Mouse (Mus musculus) CH12.LX (cell line): Measurements from ENCODE around the gene Naxe. TPM values are rescaled to one million over a fixed set of nuclear protein-coding genes. Genes with fewer than 3 reads are reported as not detected.

ENCODE experiments used
- DNase-seq: peaks from one replicate; pipeline ENCODE4 v3.0.0-alpha.2; 2013; ENCODE audit errors: extremely low read depth
- H3K27ac ChIP-seq: 2 replicates; pipeline ENCODE4 v1.5.1; 2012; ENCODE audit warnings: low read depth, mild to moderate bottlenecking, control low read depth, moderate library complexity; ENCODE audit not compliant: insufficient read depth
- H3K27me3 ChIP-seq: replicated peaks from 2 replicates; pipeline ENCODE3; 2012; ENCODE audit warnings: inconsistent platforms
- H3K36me3 ChIP-seq, 2 experiments: replicated peaks in 1 of 2; 2 replicates each; pipeline versions ENCODE3 to v1.6.1; 2012; ENCODE audit warnings: inconsistent platforms in 1 of 2, low read length in 1 of 2, mild to moderate bottlenecking in 1 of 2, mixed read lengths in 1 of 2, moderate library complexity in 1 of 2; ENCODE audit not compliant: control insufficient read depth in 1 of 2, insufficient read depth in 1 of 2
- H3K4me1 ChIP-seq, 2 experiments: 2 replicates each; pipeline ENCODE4 v1.6.1; 2012; ENCODE audit warnings: inconsistent platforms in 1 of 2, moderate library complexity in 1 of 2; ENCODE audit not compliant: insufficient read depth in 2 of 2, control insufficient read depth in 1 of 2
- H3K4me2 ChIP-seq: 2 replicates; pipeline ENCODE4 v1.6.1; 2012; ENCODE audit warnings: low read depth, mild to moderate bottlenecking, control low read depth; ENCODE audit not compliant: poor library complexity, insufficient read depth, severe bottlenecking
- H3K4me3 ChIP-seq, 3 experiments: fragments of 150-350 bp in 1 of 3; sonication (generic) in 1 of 3; replicated peaks in 1 of 3; 2 replicates each; pipeline versions ENCODE3 to v1.5.1; 2011 to 2012; ENCODE audit warnings: low read depth in 2 of 3, low read length in 2 of 3, mild to moderate bottlenecking in 2 of 3, moderate library complexity in 2 of 3, control low read depth in 1 of 3, improper control_type of control experiment in 1 of 3, inconsistent platforms in 1 of 3, mixed read lengths in 1 of 3; ENCODE audit not compliant: poor library complexity in 1 of 3
- H3K79me2 ChIP-seq: replicated peaks from 2 replicates; pipeline ENCODE4 v1.6.1; 2012; ENCODE audit warnings: mild to moderate bottlenecking, moderate library complexity; ENCODE audit not compliant: control insufficient read depth, poor library complexity, insufficient read depth, severe bottlenecking; ENCODE audit errors: extremely low read depth
- H3K9ac ChIP-seq: 2 replicates; pipeline ENCODE4 v1.6.1; 2012; ENCODE audit warnings: low read depth, mild to moderate bottlenecking, control low read depth, moderate library complexity; ENCODE audit not compliant: insufficient read depth
- H3K9me3 ChIP-seq: replicated peaks from 2 replicates; pipeline ENCODE3; 2012; ENCODE audit warnings: low read length, inconsistent platforms, mixed read lengths
- BHLHE40 ChIP-seq: IDR thresholded peaks from 2 replicates; pipeline ENCODE4 v1.6.1; 2011; ENCODE audit warnings: mild to moderate bottlenecking, low read depth, low read length, improper control_type of control experiment
- CHD1 ChIP-seq: IDR thresholded peaks from 2 replicates; pipeline ENCODE4 v1.6.1; 2012; ENCODE audit warnings: low read depth, low read length, improper control_type of control experiment, inconsistent platforms
- CHD2 ChIP-seq: IDR thresholded peaks from 2 replicates; pipeline ENCODE4 v1.6.1; 2011; ENCODE audit warnings: low read length, improper control_type of control experiment
- CTCF ChIP-seq, 2 experiments: IDR thresholded peaks in 1 of 2; conservative IDR thresholded peaks in 1 of 2; 2 replicates each; pipeline ENCODE4 v1.5.1; 2011 to 2012; ENCODE audit warnings: low read depth in 2 of 2, low read length in 2 of 2, improper control_type of control experiment in 1 of 2, inconsistent platforms in 1 of 2, mild to moderate bottlenecking in 1 of 2, moderate library complexity in 1 of 2
- E2F4 ChIP-seq: IDR thresholded peaks from 2 replicates; pipeline ENCODE4 v1.6.1; 2011; ENCODE audit warnings: low read depth, low read length, improper control_type of control experiment; ENCODE audit not compliant: insufficient replicate concordance
- ELF1 ChIP-seq: IDR thresholded peaks from 2 replicates; pipeline ENCODE4 v1.6.1; 2014; ENCODE audit warnings: low read depth, mild to moderate bottlenecking, inconsistent platforms, low read length, improper control_type of control experiment
- EP300 ChIP-seq: IDR thresholded peaks from 2 replicates; pipeline ENCODE4 v1.6.1; 2011; ENCODE audit warnings: low read length, improper control_type of control experiment
- ETS1 ChIP-seq: conservative IDR thresholded peaks from 2 replicates; pipeline ENCODE4 v1.6.1; 2012; ENCODE audit warnings: low read depth, mild to moderate bottlenecking, inconsistent platforms, low read length, improper control_type of control experiment, moderate library complexity
- GABPA ChIP-seq: IDR thresholded peaks from 2 replicates; pipeline ENCODE4 v1.6.1; 2012; ENCODE audit warnings: low read depth, low read length, improper control_type of control experiment, inconsistent platforms; ENCODE audit not compliant: insufficient replicate concordance
- HCFC1 ChIP-seq: IDR thresholded peaks from 2 replicates; pipeline ENCODE4 v1.6.1; 2012; ENCODE audit warnings: low read depth, mild to moderate bottlenecking, inconsistent platforms, low read length, improper control_type of control experiment
- IRF4 ChIP-seq: IDR thresholded peaks from 2 replicates; pipeline ENCODE4 v1.6.1; 2014; ENCODE audit warnings: low read depth, mild to moderate bottlenecking, inconsistent platforms, low read length, improper control_type of control experiment
- JUN ChIP-seq: IDR thresholded peaks from 2 replicates; pipeline ENCODE4 v1.6.1; 2011; ENCODE audit warnings: low read depth, mild to moderate bottlenecking, low read length, improper control_type of control experiment, moderate library complexity; ENCODE audit not compliant: insufficient read depth
- JUND ChIP-seq: conservative IDR thresholded peaks from 2 replicates; pipeline ENCODE4 v1.6.1; 2011; ENCODE audit warnings: low read depth, low read length, improper control_type of control experiment
- KAT2A ChIP-seq: IDR thresholded peaks from 2 replicates; pipeline ENCODE4 v1.6.1; 2012; ENCODE audit warnings: low read length, improper control_type of control experiment, inconsistent platforms; ENCODE audit not compliant: insufficient replicate concordance
- MAFK ChIP-seq: IDR thresholded peaks from 2 replicates; pipeline ENCODE4 v1.6.1; 2011; ENCODE audit warnings: low read length, improper control_type of control experiment; ENCODE audit not compliant: insufficient replicate concordance
- MAX ChIP-seq: IDR thresholded peaks from 2 replicates; pipeline ENCODE4 v1.6.1; 2011; ENCODE audit warnings: low read length, improper control_type of control experiment
- MAZ ChIP-seq: IDR thresholded peaks from 2 replicates; pipeline ENCODE4 v1.6.1; 2012; ENCODE audit warnings: low read depth, mild to moderate bottlenecking, inconsistent platforms, low read length, improper control_type of control experiment, moderate library complexity
- MEF2A ChIP-seq: IDR thresholded peaks from 2 replicates; pipeline ENCODE4 v1.6.1; 2014; ENCODE audit warnings: low read depth, mild to moderate bottlenecking, inconsistent platforms, low read length, improper control_type of control experiment, borderline replicate concordance
- MXI1 ChIP-seq: IDR thresholded peaks from 2 replicates; pipeline ENCODE4 v1.6.1; 2011; ENCODE audit warnings: mild to moderate bottlenecking, low read depth, low read length, improper control_type of control experiment
- MYC ChIP-seq: IDR thresholded peaks from 2 replicates; pipeline ENCODE4 v1.6.1; 2011; ENCODE audit warnings: low read depth, mild to moderate bottlenecking, improper control_type of control experiment, low read length
- NELFE ChIP-seq: IDR thresholded peaks from 2 replicates; pipeline ENCODE4 v1.6.1; 2011; ENCODE audit warnings: low read depth, low read length, improper control_type of control experiment
- NRF1 ChIP-seq: IDR thresholded peaks from 2 replicates; pipeline ENCODE4 v1.6.1; 2014; ENCODE audit warnings: low read depth, mild to moderate bottlenecking, inconsistent platforms, low read length, improper control_type of control experiment, moderate library complexity
- PAX5 ChIP-seq: IDR thresholded peaks from 2 replicates; pipeline ENCODE4 v1.6.1; 2012; ENCODE audit warnings: low read length, inconsistent platforms, mixed read lengths
- POLR2A ChIP-seq: IDR thresholded peaks from 2 replicates; pipeline ENCODE4 v1.6.1; 2011; ENCODE audit warnings: low read depth, mild to moderate bottlenecking, improper control_type of control experiment, low read length
- POLR2AphosphoS2 ChIP-seq: IDR thresholded peaks from 2 replicates; pipeline ENCODE4 v1.6.1; 2011; ENCODE audit warnings: low read depth, low read length, improper control_type of control experiment
- RAD21 ChIP-seq: IDR thresholded peaks from 2 replicates; pipeline ENCODE4 v1.6.1; 2011; ENCODE audit warnings: low read depth, mild to moderate bottlenecking, low read length, improper control_type of control experiment, moderate library complexity
- RCOR1 ChIP-seq: conservative IDR thresholded peaks from 2 replicates; pipeline ENCODE4 v1.6.1; 2012; ENCODE audit warnings: low read depth, mild to moderate bottlenecking, inconsistent platforms, low read length, improper control_type of control experiment
- SIN3A ChIP-seq: IDR thresholded peaks from 2 replicates; pipeline ENCODE4 v1.6.1; 2012; ENCODE audit warnings: low read length, improper control_type of control experiment, inconsistent platforms
- SMC3 ChIP-seq: IDR thresholded peaks from 2 replicates; pipeline ENCODE4 v1.6.1; 2011; ENCODE audit warnings: low read depth, low read length, improper control_type of control experiment
- TBP ChIP-seq: conservative IDR thresholded peaks from 2 replicates; pipeline ENCODE4 v1.6.1; 2011; ENCODE audit warnings: low read depth, low read length, improper control_type of control experiment
- TCF12 ChIP-seq: IDR thresholded peaks from 2 replicates; pipeline ENCODE4 v1.6.1; 2014; ENCODE audit warnings: low read depth, mild to moderate bottlenecking, inconsistent platforms, low read length, improper control_type of control experiment
- UBTF ChIP-seq: IDR thresholded peaks from 2 replicates; pipeline ENCODE4 v1.6.1; 2012; ENCODE audit warnings: low read depth, mild to moderate bottlenecking, inconsistent platforms, low read length, improper control_type of control experiment, moderate library complexity
- USF1 ChIP-seq: IDR thresholded peaks from 2 replicates; pipeline ENCODE4 v1.6.1; 2014; ENCODE audit warnings: low read depth, mild to moderate bottlenecking, inconsistent platforms, low read length, improper control_type of control experiment
- USF2 ChIP-seq: conservative IDR thresholded peaks from 2 replicates; pipeline ENCODE4 v1.6.1; 2011; ENCODE audit warnings: low read depth, low read length, improper control_type of control experiment
- ZC3H11A ChIP-seq: IDR thresholded peaks from 2 replicates; pipeline ENCODE4 v1.6.1; 2012; ENCODE audit warnings: low read depth, mild to moderate bottlenecking, inconsistent platforms, low read length, improper control_type of control experiment
- ZKSCAN1 ChIP-seq: IDR thresholded peaks from 2 replicates; pipeline ENCODE4 v1.6.1; 2012; ENCODE audit warnings: low read depth, inconsistent platforms, low read length, improper control_type of control experiment, borderline replicate concordance
- ZMIZ1 ChIP-seq: IDR thresholded peaks from 2 replicates; pipeline ENCODE4 v1.6.1; 2012; ENCODE audit warnings: low read depth, mild to moderate bottlenecking, inconsistent platforms, low read length, improper control_type of control experiment
- ZNF384 ChIP-seq: IDR thresholded peaks from 2 replicates; pipeline ENCODE4 v1.6.1; 2012; ENCODE audit warnings: low read depth, low read length, improper control_type of control experiment, inconsistent platforms
- dilution Hi-C: fragments of 300-500 bp; cut with MboI; formaldehyde crosslinking; loops from 2 replicates; pipeline ENCODE4 v1.14.3; 2020; ENCODE audit warnings: low sequenced_read_pairs; ENCODE audit not compliant: extremely low pct_unique_long_range_greater_than_20kb, extremely low pct_ligation_motif_present
- in situ Hi-C: fragments of 300-500 bp; cut with MboI; formaldehyde crosslinking; loops from 3 replicates; pipeline ENCODE4 v1.14.3; 2019; ENCODE audit warnings: low sequenced_read_pairs, low pct_ligation_motif_present, low pct_unique_long_range_greater_than_20kb, mixed read lengths
- polyA plus RNA-seq: library from polyadenylated mRNA; unstranded; fragments of >175 nt; gene quantifications from 2 replicates; pipeline ENCODE4 v1.2.1, GENCODE M21; 2012; ENCODE audit warnings: low read depth; ENCODE audit not compliant: insufficient read length
- total RNA-seq, 2 experiments: library from RNA; depleted of rRNA; stranded (reverse); fragments of 300-350 nt in 1 of 2; fragments of >200 nt in 1 of 2; gene quantifications; 2 replicates each; pipeline ENCODE4 v1.2.3; 2012 to 2014

The Naxe gene
- total RNA-seq (2012; rRNA removed): 98.1 and 124 TPM in 2 replicates
- total RNA-seq (2014; rRNA removed): 65.6 and 71.0 TPM in 2 replicates
- 80.5 and 91.3 TPM in 2 replicates for polyA plus RNA-seq

DNA sequence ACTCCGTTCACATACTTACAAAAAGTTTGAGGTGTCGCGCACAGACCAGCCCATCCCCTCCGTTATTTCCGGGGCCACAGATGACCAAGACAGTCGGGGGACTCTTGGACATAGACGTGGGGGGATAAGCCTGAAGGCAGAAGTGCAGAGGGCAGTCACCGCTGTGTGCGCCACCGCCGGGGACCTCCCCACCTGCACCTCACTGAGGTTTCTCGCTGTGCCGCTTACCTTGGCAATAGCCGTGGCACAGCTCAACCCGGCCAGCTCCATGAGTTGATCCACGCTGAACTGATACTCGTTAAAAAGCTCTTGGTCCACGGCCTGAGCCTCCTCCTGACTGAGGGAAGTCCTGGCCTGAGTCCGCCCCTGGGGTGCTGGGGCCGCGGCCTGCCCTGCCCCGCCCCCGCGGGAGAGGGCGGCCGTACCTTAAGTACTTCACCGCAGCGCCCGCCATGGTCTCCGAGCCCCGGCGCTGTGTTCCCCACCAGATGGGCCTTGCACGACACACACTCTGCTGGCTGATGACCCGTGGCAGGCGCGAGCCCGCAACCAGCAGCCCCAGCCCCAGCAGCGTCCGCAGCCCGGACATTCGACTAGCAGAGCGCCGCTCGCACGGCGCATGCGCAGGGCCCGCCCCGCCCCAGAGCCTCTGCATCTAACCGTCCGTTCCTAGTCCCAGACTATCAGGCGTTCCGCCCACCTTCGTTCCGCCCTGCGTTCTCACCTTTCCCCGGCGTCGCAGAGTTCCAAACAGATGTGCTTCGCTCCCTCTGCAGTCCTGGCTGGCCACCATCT, at the start of gene Naxe:
TSS of gene Naxe (minus strand) at position 594 of the 795 bp plus-strand sequence.
- in situ Hi-C loops: no loop called here
- peaks cover 4 to 20% of the 10 kb centered on the region in 2 experiments for H3K4me1 ChIP-seq
- H3K27me3 ChIP-seq: peaks cover 5% of the 10 kb centered on the region
- peak; percentile 91 for DNase-seq
- H3K9me3 ChIP-seq: peaks cover 3% of the 10 kb centered on the region
- peak within 1 kb of the TSS; percentile 17; the same call in 1 of the 2 replicates for H3K27ac ChIP-seq
- peaks cover 34 to 41% of the 10 kb centered on the region in 2 experiments for H3K36me3 ChIP-seq
- H3K9ac ChIP-seq: peak within 1 kb of the TSS; percentile 69
- TF ChIP-seq MAX: peak; percentile 92
- no peak for TF ChIP-seq SMC3
- no peak for TF ChIP-seq GABPA
- TF ChIP-seq HCFC1: peak; percentile 83
- TF ChIP-seq E2F4: no peak
- TF ChIP-seq USF1: no peak
- TF ChIP-seq ETS1: no peak
- peak; percentile 54; the same call in 1 of the 2 replicates for TF ChIP-seq IRF4
- no peak for TF ChIP-seq CHD1
- peak; percentile 82 for TF ChIP-seq POLR2A
- TF ChIP-seq RAD21: no peak
- TF ChIP-seq NRF1: peak; percentile 99
- TF ChIP-seq USF2: no peak
- peak; percentile 73 for TF ChIP-seq MAZ
- peak; percentile 73 for TF ChIP-seq CHD2
- TF ChIP-seq ZC3H11A: no peak
- TF ChIP-seq MAFK: no peak
- TF ChIP-seq NELFE: peak; percentile 82
- no peak for TF ChIP-seq BHLHE40
- no peak for TF ChIP-seq ZNF384
- peak; percentile 98 for TF ChIP-seq UBTF
- no peak for TF ChIP-seq EP300
- no peak for TF ChIP-seq PAX5
- peak; percentile 70 for TF ChIP-seq TCF12
- TF ChIP-seq MEF2A: 0 out of 2 replicates have a peak, but pooled peaks have one; percentile 53
- TF ChIP-seq CTCF (conservative IDR thresholded peaks at IDR 0.05 in 1 of 2, IDR thresholded peaks at IDR 0.05 in 1 of 2; ENCODE audit: low read depth in 2 of 2, low read length in 2 of 2): no peak
- 0 out of 2 replicates have a peak, but pooled peaks have one; percentile 60 for TF ChIP-seq KAT2A
- TF ChIP-seq MYC: no peak
- TF ChIP-seq ELF1: peak; percentile 70
- no peak for TF ChIP-seq POLR2AphosphoS2
- TF ChIP-seq ZKSCAN1: no peak
- no peak for TF ChIP-seq JUN
- peak; percentile 88 for TF ChIP-seq SIN3A
- peak; percentile 67; the same call in 1 of the 2 replicates for TF ChIP-seq TBP
- peak; percentile 75 for TF ChIP-seq ZMIZ1
- no peak for TF ChIP-seq RCOR1
- TF ChIP-seq JUND: no peak
- TF ChIP-seq MXI1: peak; percentile 48; the same call in 1 of the 2 replicates
- H3K4me2 ChIP-seq: peak within 1 kb of the TSS; percentile 58
- H3K79me2 ChIP-seq: no peaks in the 10 kb centered on the region
- dilution Hi-C loops: no loop called here
- H3K4me3 ChIP-seq: peak within 1 kb of the TSS; percentile 55 to 84 (median 57)
